Mouse (Mus musculus) limb, embryonic 12.5 days (tissue): ENCODE measurements at regions not wholly inside any gene's neighbourhood (a gene's known extent, or its start where the extent isn't known, plus 50 kb on each side); places are given as distances from the start of the nearest gene placed in this dataset.

Experiments
- ATAC-seq: fragments of 200-750 bp; cut with Nextera tagmentation; 2 replicates; pipeline ENCODE4 v1.8.0; 2017; ENCODE audit warnings: low read depth, moderate TSS enrichment; ENCODE audit not compliant: insufficient number of reproducible peaks, insufficient read depth, low FRiP score, low TSS enrichment
- H3K27ac ChIP-seq: fragments of 300-500 bp; sonication (generic); 2 replicates; pipeline ENCODE4 v1.5.1; 2016; ENCODE audit warnings: mild to moderate bottlenecking, moderate library complexity
- H3K27me3 ChIP-seq: fragments of 300-500 bp; sonication (generic); 2 replicates; pipeline ENCODE4 v1.6.1; 2016; ENCODE audit warnings: mild to moderate bottlenecking, moderate library complexity
- H3K36me3 ChIP-seq: fragments of 300-500 bp; sonication (generic); 2 replicates; pipeline ENCODE4 v1.6.1; 2016; ENCODE audit warnings: mild to moderate bottlenecking, moderate library complexity
- H3K4me1 ChIP-seq: fragments of 300-500 bp; sonication (generic); replicated peaks from 2 replicates; pipeline ENCODE4 v1.6.1; 2016
- H3K4me2 ChIP-seq: fragments of 300-500 bp; sonication (generic); 2 replicates; pipeline ENCODE4 v1.6.1; 2016; ENCODE audit warnings: mild to moderate bottlenecking, moderate library complexity
- H3K4me3 ChIP-seq: fragments of 300-500 bp; sonication (generic); replicated peaks from 2 replicates; pipeline ENCODE4 v1.5.1; 2016; ENCODE audit warnings: mild to moderate bottlenecking
- H3K9ac ChIP-seq: fragments of 300-500 bp; sonication (generic); replicated peaks from 2 replicates; pipeline ENCODE4 v1.6.1; 2016; ENCODE audit warnings: mild to moderate bottlenecking, moderate library complexity
- H3K9me3 ChIP-seq: fragments of 300-500 bp; sonication (generic); 2 replicates; pipeline ENCODE4 v1.6.1; 2016; ENCODE audit warnings: mild to moderate bottlenecking, moderate library complexity
- WGBS: fragments of 180-500 bp; shearing (Covaris S2); methylation state at CpG from one replicate; pipeline ENCODE4 v1.1.7; 2016; 5-methylcytosine and 5-hydroxymethylcytosine counted together

DNA sequence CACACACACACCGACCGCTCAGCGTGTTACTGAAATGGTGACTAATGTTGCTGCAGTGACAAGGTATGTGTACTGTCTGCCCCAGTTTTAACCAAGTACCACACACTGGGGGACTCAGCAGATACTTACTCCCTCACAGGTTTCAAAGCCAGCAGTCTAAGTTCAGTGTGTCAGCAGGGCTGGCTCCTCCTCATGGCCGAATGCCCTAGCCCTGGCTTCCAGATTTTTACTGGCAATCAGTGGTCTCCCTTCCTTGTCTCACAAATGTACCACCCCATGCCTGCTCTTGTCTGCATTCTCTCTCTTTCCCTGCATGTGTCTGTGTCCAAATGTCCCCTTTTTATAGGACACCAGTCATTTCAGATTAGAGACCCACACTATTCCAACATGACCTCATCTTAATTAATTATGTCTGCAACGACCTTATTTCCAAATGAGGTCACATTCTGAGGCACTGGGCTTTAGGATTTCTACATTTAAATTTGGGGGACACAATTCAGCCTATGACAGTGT, 114.7 kb downstream of the Uri1 start:
- 78% methylated on average over 5 of the region's 5 CpGs for WGBS

GRCm38 (mm10) chr7:37893885-37894284, 120.4 kb upstream of the Zfp536 start:
- Histone ChIP-seq H3K36me3 (no peaks in the 10 kb centered on the region), H3K4me3 (no peak overlapping the region), H3K9ac (no peak overlapping the region), H3K9me3 (no peaks in the 10 kb centered on the region), H3K4me2 (no peak overlapping the region), H3K27me3 (no peaks in the 10 kb centered on the region), H3K27ac (no peak overlapping the region), H3K4me1 (no peaks in the 10 kb centered on the region)
- WGBS, result 73% methylated on average over 6 of the region's 6 CpGs
- no peak for ATAC-seq

More for the DNA sequence above, 114.7 kb downstream of the Uri1 start:
- H3K36me3 ChIP-seq, result no peaks in the 10 kb centered on the region
- no peak overlapping the region for H3K4me2 ChIP-seq
- H3K27ac ChIP-seq, result no peak overlapping the region
- peaks cover 18% of the 10 kb centered on the region for H3K4me1 ChIP-seq
- no peaks in the 10 kb centered on the region for H3K27me3 ChIP-seq
- H3K9ac ChIP-seq, result no peak overlapping the region
- H3K4me3 ChIP-seq, result no peak overlapping the region
- no peaks in the 10 kb centered on the region for H3K9me3 ChIP-seq
- no peak for ATAC-seq

GRCm38 (mm10) chr7:37874382-37874781, 100.9 kb upstream of the Zfp536 start:
- WGBS, result 64% methylated on average over 12 of the region's 12 CpGs
- Histone ChIP-seq H3K4me1 (peaks cover 4% of the 10 kb centered on the region), H3K36me3 (no peaks in the 10 kb centered on the region), H3K27me3 (no peaks in the 10 kb centered on the region), H3K4me3 (no peak overlapping the region), H3K27ac (no peak overlapping the region), H3K9ac (no peak overlapping the region), H3K9me3 (no peaks in the 10 kb centered on the region), H3K4me2 (no peak overlapping the region)
- no peak for ATAC-seq

DNA sequence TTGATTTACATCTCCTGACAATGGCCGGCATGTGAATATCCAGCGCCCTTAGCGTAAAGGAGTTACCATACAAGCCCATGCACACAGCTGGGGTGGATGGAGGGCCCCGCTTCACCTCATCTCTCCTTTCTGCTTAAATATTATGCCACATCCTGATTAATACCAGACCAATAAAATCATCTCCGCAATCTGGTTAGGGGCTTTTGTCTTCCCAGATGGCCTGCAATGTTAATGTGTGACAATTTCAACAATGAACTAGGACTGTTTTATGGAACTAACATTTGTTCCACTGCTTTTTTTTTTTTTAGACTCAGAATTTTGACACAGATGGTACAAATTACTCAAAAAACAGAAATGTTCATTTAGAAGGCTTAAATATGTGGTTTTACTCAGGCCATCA, 97.5 kb upstream of the Zfp536 start:
- WGBS, result 67% methylated on average over 5 of the region's 5 CpGs
- no peak overlapping the region for H3K4me2 ChIP-seq
- H3K27me3 ChIP-seq, result no peaks in the 10 kb centered on the region
- ATAC-seq, result no peak
- H3K4me3 ChIP-seq, result no peak overlapping the region
- H3K36me3 ChIP-seq, result no peaks in the 10 kb centered on the region
- no peak overlapping the region for H3K27ac ChIP-seq
- H3K9me3 ChIP-seq, result no peaks in the 10 kb centered on the region
- H3K9ac ChIP-seq, result no peak overlapping the region
- H3K4me1 ChIP-seq, result peaks cover 9% of the 10 kb centered on the region

GRCm38 (mm10) chr7:37866468-37866867, 93.0 kb upstream of the Zfp536 start:
- Histone ChIP-seq H3K9ac (no peak overlapping the region), H3K4me2 (no peak overlapping the region), H3K4me3 (no peak overlapping the region), H3K9me3 (no peaks in the 10 kb centered on the region), H3K4me1 (peaks cover 10% of the 10 kb centered on the region), H3K27me3 (0 out of 2 replicates have a peak, but pooled peaks cover 2% of the 10 kb centered on the region), H3K36me3 (no peaks in the 10 kb centered on the region), H3K27ac (no peak overlapping the region)
- WGBS, result 5% methylated on average over 1 of the region's 1 CpGs
- no peak for ATAC-seq

DNA sequence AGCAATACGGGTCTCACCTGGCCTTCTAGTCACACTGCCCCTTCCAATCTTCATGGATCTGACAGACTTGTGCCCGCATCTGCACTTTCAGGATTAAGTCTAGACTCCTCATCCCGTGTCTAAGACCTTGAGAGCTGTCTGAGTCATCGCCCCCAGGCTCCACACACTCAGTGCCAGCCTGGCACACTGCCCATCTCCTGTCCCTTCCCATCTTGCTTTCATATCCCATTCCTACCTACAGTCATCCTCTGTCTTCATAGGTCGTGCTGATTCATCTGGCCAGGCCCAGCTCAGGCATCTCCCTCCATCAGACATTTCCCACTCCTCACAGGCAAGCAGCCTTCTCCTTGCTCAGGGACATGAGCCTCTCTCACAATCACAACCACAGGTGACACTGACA, 78.0 kb upstream of the Zfp536 start:
- Histone ChIP-seq H3K9me3 (peaks cover 3% of the 10 kb centered on the region; the same call in 1 of the 2 replicates), H3K9ac (no peak overlapping the region), H3K36me3 (no peaks in the 10 kb centered on the region), H3K27me3 (no peaks in the 10 kb centered on the region), H3K4me1 (peaks cover 2% of the 10 kb centered on the region), H3K4me3 (no peak overlapping the region), H3K4me2 (no peak overlapping the region), H3K27ac (no peak overlapping the region)
- WGBS, result 90% methylated on average over 5 of the region's 5 CpGs
- ATAC-seq, result no peak

DNA sequence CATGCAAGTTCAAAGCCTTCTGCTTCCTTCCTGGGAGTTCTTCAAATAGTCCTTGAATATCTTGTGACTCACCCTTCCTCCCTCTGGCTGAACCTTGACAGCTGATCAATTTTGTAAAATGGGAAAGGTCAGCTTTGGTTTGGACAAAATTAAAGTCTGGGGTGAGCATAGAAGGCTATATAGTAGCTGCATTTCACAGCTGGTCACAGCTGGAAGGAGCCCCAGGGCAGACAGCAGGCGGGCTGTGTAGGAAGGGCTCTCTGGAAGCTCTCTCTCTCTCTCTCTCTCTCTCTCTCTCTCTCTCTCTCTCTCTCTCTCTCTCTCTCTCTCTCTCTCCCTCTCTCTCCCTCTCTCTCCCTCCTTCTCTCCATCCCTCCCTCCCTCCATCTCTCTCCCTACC, 71.8 kb upstream of the Zfp536 start:
- Histone ChIP-seq H3K27ac (no peak overlapping the region), H3K4me2 (no peak overlapping the region), H3K9ac (no peak overlapping the region), H3K9me3 (no peaks in the 10 kb centered on the region), H3K4me1 (peaks cover 28% of the 10 kb centered on the region), H3K27me3 (no peaks in the 10 kb centered on the region), H3K36me3 (no peaks in the 10 kb centered on the region), H3K4me3 (no peak overlapping the region)
- WGBS, result 33% methylated on average over 1 of the region's 1 CpGs
- ATAC-seq, result no peak

DNA sequence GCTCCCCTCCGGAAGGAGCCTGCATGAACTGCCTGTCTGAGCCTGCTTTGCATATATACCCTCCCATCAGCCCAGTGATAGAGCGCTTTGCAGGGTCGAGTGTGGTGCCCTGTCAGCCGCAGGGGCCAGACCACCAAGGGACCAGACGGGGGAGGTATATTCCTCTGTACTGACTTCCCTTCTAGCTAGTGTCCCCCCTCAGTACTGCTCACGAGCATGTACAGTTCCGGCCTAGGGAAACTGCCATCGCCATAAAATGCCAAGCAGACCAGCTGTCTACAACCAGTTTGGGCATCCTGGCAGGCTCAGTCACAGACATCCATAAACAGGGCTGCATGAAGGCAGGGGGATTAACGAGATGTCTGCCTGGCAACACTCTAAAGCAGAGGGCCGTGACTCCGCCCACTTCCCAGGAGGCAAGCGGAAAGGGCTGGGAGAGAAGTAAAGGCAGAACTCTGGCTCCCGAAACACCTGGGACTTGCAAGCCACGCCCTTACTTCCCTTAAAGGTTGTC, 68.6 kb upstream of the Zfp536 start:
- WGBS, result 2% methylated on average over 14 of the region's 14 CpGs
- Histone ChIP-seq H3K9me3 (no peaks in the 10 kb centered on the region), H3K4me1 (peaks cover 28% of the 10 kb centered on the region), H3K27ac (peak overlapping the region; percentile 18; the same call in 1 of the 2 replicates), H3K4me3 (peak overlapping the region; percentile 31), H3K36me3 (no peaks in the 10 kb centered on the region), H3K4me2 (peak overlapping the region; percentile 62), H3K27me3 (no peaks in the 10 kb centered on the region; the same call in 1 of the 2 replicates), H3K9ac (peak overlapping the region; percentile 42; the same call in 1 of the 2 replicates)
- ATAC-seq, result peak; percentile 66

- no peaks in the 10 kb centered on the region for H3K36me3 ChIP-seq
- peaks cover 26% of the 10 kb centered on the region for H3K4me1 ChIP-seq
- peak overlapping the region; percentile 62 for H3K4me2 ChIP-seq
- H3K27ac ChIP-seq, result no peak overlapping the region
- ATAC-seq, result no peak
- no peaks in the 10 kb centered on the region for H3K9me3 ChIP-seq
- no peak overlapping the region for H3K9ac ChIP-seq
- H3K4me3 ChIP-seq, result peak overlapping the region; percentile 31; the same call in 1 of the 2 replicates
- WGBS, result 27% methylated on average over 4 of the region's 4 CpGs
- no peaks in the 10 kb centered on the region; the same call in 1 of the 2 replicates for H3K27me3 ChIP-seq
These were observed 68.1 kb upstream of the Zfp536 start for GRCm38 (mm10) chr7:37841549-37841948.

- WGBS, result 73% methylated on average over 5 of the region's 5 CpGs
- Histone ChIP-seq H3K9ac (no peak overlapping the region), H3K27ac (no peak overlapping the region), H3K4me2 (no peak overlapping the region), H3K27me3 (no peaks in the 10 kb centered on the region; the same call in 1 of the 2 replicates), H3K4me1 (peaks cover 14% of the 10 kb centered on the region), H3K36me3 (no peaks in the 10 kb centered on the region), H3K4me3 (no peak overlapping the region), H3K9me3 (no peaks in the 10 kb centered on the region)
- ATAC-seq, result no peak
These were observed 64.4 kb upstream of the Zfp536 start for GRCm38 (mm10) chr7:37837883-37838282.

- peaks cover 9% of the 10 kb centered on the region for H3K4me1 ChIP-seq
- WGBS, result 86% methylated on average over 5 of the region's 5 CpGs
- no peak for ATAC-seq
- H3K9ac ChIP-seq, result no peak overlapping the region
- no peak overlapping the region for H3K27ac ChIP-seq
- H3K36me3 ChIP-seq, result no peaks in the 10 kb centered on the region
- no peak overlapping the region for H3K4me3 ChIP-seq
- H3K27me3 ChIP-seq, result peaks cover 1% of the 10 kb centered on the region; the same call in 1 of the 2 replicates
- H3K9me3 ChIP-seq, result no peaks in the 10 kb centered on the region
- H3K4me2 ChIP-seq, result no peak overlapping the region
These were observed 63.9 kb upstream of the Zfp536 start for GRCm38 (mm10) chr7:37837372-37837771.

DNA sequence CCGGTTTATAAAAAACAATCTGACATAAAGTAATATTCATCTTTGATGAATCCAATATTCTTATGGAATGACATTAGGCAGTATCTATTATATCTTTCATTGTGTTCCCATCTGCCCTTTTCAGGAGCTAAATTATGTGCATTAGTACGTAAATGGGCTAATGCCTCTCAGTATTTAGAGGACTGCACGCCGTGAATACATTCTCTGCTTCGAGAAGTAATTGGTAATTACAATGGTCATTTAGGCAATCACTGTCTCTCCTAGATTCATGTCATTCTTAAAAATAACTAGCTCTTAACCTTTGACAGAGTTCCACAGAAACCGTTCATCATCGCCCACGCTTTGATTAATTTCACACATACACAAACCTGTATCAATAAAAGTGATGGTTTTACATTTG, 60.0 kb upstream of the Zfp536 start:
- H3K4me3 ChIP-seq, result no peak overlapping the region
- no peaks in the 10 kb centered on the region for H3K4me1 ChIP-seq
- peaks cover 4% of the 10 kb centered on the region; the same call in 1 of the 2 replicates for H3K27me3 ChIP-seq
- no peak overlapping the region for H3K4me2 ChIP-seq
- H3K9me3 ChIP-seq, result no peaks in the 10 kb centered on the region
- 82% methylated on average over 8 of the region's 8 CpGs for WGBS
- no peak overlapping the region for H3K27ac ChIP-seq
- H3K9ac ChIP-seq, result no peak overlapping the region
- no peak for ATAC-seq
- no peaks in the 10 kb centered on the region for H3K36me3 ChIP-seq
